Mouse (Mus musculus): Measurements from ENCODE around the gene Zmat5. TPM values are rescaled to one million over a fixed set of nuclear protein-coding genes. Genes with fewer than 3 reads are reported as not detected.

The Zmat5 gene
- total RNA-seq, 1 experiment from 2014 or later = 35.1 TPM

GRCm38 (mm10) chr11:4734179-4734578 lies 29.7 kb downstream of the Zmat5 start:
- DNase-seq = no peak

- no peak for DNase-seq
Measured at GRCm38 (mm10) chr11:4736355-4736754, 31.9 kb downstream of the Zmat5 start.

GRCm38 (mm10) chr11:4737682-4738081 lies 33.2 kb downstream of the Zmat5 start:
- no peak for DNase-seq

- no peak for DNase-seq
Measured at GRCm38 (mm10) chr11:4738719-4739118, 34.2 kb downstream of the Zmat5 start.

GRCm38 (mm10) chr11:4740785-4741184 lies 36.3 kb downstream of the Zmat5 start:
- DNase-seq = no peak

GRCm38 (mm10) chr11:4744691-4745090 lies 40.2 kb downstream of the Zmat5 start:
- DNase-seq = no peak

GRCm38 (mm10) chr11:4745969-4746368 lies 41.5 kb downstream of the Zmat5 start:
- no peak for DNase-seq

GRCm38 (mm10) chr11:4746733-4747132 lies 42.3 kb downstream of the Zmat5 start, which contains the start of gene Cabp7:
Gene Cabp7, minus strand, starts transcription at chr11:4746778.
- DNase-seq = no peak

GRCm38 (mm10) chr11:4747285-4747684 lies 42.8 kb downstream of the Zmat5 start:
- no peak for DNase-seq

- peak; percentile 92 for DNase-seq
Measured at GRCm38 (mm10) chr11:4750263-4750662, 45.8 kb downstream of the Zmat5 start.

GRCm38 (mm10) chr11:4752836-4753235 lies 48.4 kb downstream of the Zmat5 start:
- DNase-seq = no peak

GRCm38 (mm10) chr11:4754036-4754435 lies 49.6 kb downstream of the Zmat5 start:
- no peak for DNase-seq

GRCm38 (mm10) chr11:4754867-4755266 lies 50.4 kb downstream of the Zmat5 start:
- no peak for DNase-seq

- DNase-seq = no peak
Measured at GRCm38 (mm10) chr11:4756460-4756859, 52.0 kb downstream of the Zmat5 start.

- no peak for DNase-seq
Measured at GRCm38 (mm10) chr11:4756984-4757788, 52.7 kb downstream of the Zmat5 start.

GRCm38 (mm10) chr11:4757789-4758158 lies 53.3 kb downstream of the Zmat5 start:
- no peak for DNase-seq

GRCm38 (mm10) chr11:4760438-4760837 lies 56.0 kb downstream of the Zmat5 start:
- peak; percentile 39 for DNase-seq

GRCm38 (mm10) chr11:4761991-4762390 lies 57.5 kb downstream of the Zmat5 start:
- no peak for DNase-seq

- no peak for DNase-seq
Measured at GRCm38 (mm10) chr11:4762511-4762910, 58.0 kb downstream of the Zmat5 start.

GRCm38 (mm10) chr11:4763631-4764030 lies 59.2 kb downstream of the Zmat5 start:
- DNase-seq = no peak

GRCm38 (mm10) chr11:4764476-4764875 lies 60.0 kb downstream of the Zmat5 start:
- peak; percentile 69 for DNase-seq

GRCm38 (mm10) chr11:4768399-4768798 lies 63.9 kb downstream of the Zmat5 start:
- DNase-seq = no peak

- no peak for DNase-seq
Measured at GRCm38 (mm10) chr11:4769293-4769692, 64.8 kb downstream of the Zmat5 start.

GRCm38 (mm10) chr11:4769881-4770280 lies 65.4 kb downstream of the Zmat5 start:
- no peak for DNase-seq

All from adrenal gland, postnatal 14 days (tissue).